Mouse (Mus musculus): Measurements from ENCODE around the gene Sac3d1.

Sac3d1 gene

GRCm38 (mm10) chr19:6068951-6069350, 49.5 kb downstream of the Sac3d1 start:
- no peak for DNase-seq (ENCODE audit: low spot score)

DNA sequence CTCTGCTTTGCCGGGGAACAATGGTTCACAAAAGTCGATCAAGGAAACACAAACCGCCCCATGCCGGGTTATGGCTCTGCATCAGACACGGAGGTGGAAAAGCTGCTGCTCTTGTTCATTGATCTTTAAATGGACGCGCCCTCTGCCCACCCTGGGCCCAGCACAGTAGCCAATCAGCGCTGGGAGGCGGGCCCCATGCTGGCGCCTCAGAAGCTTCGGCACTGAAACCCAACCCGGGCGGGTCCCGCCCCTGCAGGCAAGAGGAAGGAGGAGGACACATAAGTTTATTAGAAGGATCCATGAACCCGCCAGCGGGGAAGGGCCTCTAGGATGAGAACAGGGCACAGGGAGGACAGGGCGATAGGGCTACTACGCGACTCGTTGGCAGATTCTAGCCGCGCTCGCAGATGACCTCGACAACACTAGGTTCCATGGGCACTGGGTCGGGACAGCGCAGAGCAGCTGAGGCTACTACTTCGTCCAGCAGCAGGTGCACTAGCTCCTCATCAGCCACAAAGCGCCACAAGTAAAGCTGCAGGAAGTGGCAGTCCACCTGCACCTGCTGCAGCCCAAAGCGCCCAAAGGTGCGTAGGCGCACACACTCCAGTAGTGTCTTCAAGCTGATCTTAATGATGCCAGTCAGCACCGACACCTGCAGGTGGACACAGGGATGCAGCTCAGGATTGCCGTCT, 50.6 kb downstream of the Sac3d1 start, which contains the start of gene Tm7sf2:
Tm7sf2 (minus strand) TSS at position 650 of the 692 bp plus-strand sequence.
- DNase-seq (ENCODE audit: low spot score) = peak; percentile 91

DNA sequence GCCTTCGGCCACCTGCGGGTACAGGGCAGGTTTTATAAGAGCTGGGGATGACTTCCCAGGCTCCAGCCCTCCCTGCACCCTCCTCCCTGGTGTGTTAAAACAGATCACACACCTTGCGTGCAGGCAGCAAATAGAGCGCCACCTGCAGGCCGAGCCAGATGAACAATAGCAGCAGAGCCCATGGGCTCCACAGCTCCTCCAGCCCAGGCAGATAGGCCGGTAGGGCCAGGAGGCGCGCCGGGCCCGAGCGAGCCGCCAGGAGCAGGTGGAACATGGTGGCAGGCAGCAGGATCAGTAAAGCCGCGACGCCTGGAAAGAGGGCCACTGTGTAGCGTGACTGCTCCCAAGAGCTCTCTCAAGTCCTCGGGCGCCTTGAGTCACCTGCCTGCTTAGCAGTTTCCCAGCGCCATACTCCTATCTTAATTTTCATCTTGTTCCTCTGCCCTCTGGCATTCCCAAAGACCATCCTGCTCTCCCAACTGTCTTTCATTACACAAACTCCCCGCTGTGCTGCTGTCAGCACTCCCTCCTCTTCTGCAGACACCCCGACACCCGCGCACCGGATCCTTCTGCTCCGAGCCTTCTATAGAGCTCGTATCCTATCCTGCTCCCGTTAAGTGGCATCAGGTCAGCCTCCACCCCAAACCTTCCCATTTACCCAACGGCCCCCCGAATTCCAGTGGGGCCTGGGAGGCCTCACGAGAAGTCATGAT, 51.3 kb downstream of the Sac3d1 start:
- DNase-seq (ENCODE audit: low spot score) = peak; percentile 84

- no peak for DNase-seq (ENCODE audit: low spot score)
Measured at GRCm38 (mm10) chr19:6066571-6066970, 51.9 kb downstream of the Sac3d1 start.

Data from T-cell, adult 2 months (primary cell).